Mouse (Mus musculus): Measurements from ENCODE around the gene Srsf1. TPM values are rescaled to one million over a fixed set of nuclear protein-coding genes. Genes with fewer than 3 reads are reported as not detected.
A peak's percentile ranks its signal among the peaks of the same experiment; 100 is the strongest.

Srsf1 gene
- 100 to 1,000 TPM; 198 to 256 TPM for total RNA-seq (2021)
- long read RNA-seq, experiment 1, full-length matches to known transcripts = 50 of 88 reads
- long read RNA-seq, experiment 1, partial matches to known transcripts = 22 of 88 reads
- long read RNA-seq, experiment 1, other reads (novel, unspliced or antisense) = 16 of 88 reads
- long read RNA-seq, experiment 2, full-length matches to known transcripts = 22 of 46 reads
- long read RNA-seq, experiment 2, partial matches to known transcripts = 4 of 46 reads
- long read RNA-seq, experiment 2, other reads (novel, unspliced or antisense) = 20 of 46 reads

GRCm38 (mm10) chr11:88046944-88047794, at the start of gene Srsf1:
Gene Srsf1, plus strand, starts transcription at chr11:88047373.
- peak; percentile 99 for DNase-seq

GRCm38 (mm10) chr11:87999751-88000150, 47.4 kb upstream of the Srsf1 start:
- DNase-seq = no peak

DNA sequence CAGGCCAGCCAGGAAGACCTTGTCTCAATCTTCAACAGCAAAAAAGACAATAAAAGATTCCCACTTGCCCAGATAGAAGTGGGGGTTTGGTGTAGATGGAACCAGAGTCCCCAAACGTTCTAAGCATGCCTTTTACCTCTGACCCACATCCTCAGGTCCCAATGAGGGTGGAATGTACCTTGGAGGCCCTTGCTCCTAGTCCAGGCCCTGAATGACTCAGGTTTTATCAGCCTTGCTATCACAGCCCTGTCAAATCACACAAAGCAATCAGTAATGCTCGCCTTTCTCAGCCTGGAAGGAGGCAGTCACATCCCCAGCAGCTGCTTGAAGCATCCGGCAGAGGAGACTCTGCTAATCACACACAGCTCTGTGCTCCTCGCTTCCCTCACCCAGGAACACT, 44.4 kb upstream of the Srsf1 start:
- no peak for DNase-seq

- no peak for DNase-seq
Observed at GRCm38 (mm10) chr11:88004123-88004522, 43.0 kb upstream of the Srsf1 start.

DNA sequence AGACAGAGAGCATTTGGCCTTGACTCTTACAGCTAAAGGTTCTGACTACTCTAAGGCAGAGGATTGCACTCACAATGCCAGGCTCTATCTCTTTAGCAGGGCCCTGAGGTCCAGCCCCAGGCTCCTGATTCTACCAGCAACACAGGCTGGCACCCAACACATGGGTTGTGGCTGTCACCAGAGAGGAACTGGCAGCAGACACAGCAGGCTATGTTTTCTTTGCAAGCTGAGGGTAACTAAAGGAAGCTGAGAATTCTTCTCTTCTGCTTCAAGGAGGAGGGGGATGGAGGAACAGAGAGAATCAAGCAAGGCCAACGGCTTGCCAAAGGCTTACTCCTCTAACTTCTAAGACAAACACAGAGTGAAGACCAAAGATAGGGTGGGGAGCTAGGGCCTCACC, 38.5 kb upstream of the Srsf1 start:
- no peak for DNase-seq

DNA sequence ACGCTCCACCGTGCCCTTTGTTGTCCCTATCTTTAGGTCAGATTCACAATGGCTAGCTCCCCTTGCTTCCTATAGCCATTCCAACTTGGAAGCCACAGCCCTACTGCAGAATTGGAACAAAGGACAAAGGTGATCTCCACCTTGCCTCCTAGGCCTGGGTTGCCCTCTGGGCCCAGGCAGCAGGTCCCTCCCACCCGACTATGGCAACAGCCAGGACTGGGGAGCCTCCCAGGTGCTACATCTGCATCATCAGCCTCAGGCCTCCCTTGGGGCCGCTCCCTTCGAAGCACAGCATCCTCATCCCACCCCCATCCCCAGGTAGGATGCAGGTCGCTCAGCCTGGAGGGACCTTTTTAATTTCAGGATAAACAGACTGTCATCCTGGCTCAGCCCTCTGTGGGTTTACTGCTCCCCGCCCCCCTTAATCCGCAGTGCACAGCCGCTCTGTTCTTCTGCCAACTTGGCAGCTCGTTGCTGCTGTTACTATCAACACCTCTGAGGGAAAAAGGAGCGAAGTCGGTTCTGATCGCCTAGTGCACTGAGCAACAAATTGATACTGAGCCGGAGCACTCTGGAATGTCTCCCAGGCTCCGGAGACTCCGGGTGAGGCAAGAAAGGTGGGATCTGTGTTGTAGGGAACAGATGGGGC, 37.5 kb upstream of the Srsf1 start:
- DNase-seq = peak; percentile 40

- no peak for DNase-seq
Observed at GRCm38 (mm10) chr11:88011208-88011913, 35.8 kb upstream of the Srsf1 start.

- no peak for DNase-seq
Observed at GRCm38 (mm10) chr11:88011914-88012419, 35.2 kb upstream of the Srsf1 start.

DNA sequence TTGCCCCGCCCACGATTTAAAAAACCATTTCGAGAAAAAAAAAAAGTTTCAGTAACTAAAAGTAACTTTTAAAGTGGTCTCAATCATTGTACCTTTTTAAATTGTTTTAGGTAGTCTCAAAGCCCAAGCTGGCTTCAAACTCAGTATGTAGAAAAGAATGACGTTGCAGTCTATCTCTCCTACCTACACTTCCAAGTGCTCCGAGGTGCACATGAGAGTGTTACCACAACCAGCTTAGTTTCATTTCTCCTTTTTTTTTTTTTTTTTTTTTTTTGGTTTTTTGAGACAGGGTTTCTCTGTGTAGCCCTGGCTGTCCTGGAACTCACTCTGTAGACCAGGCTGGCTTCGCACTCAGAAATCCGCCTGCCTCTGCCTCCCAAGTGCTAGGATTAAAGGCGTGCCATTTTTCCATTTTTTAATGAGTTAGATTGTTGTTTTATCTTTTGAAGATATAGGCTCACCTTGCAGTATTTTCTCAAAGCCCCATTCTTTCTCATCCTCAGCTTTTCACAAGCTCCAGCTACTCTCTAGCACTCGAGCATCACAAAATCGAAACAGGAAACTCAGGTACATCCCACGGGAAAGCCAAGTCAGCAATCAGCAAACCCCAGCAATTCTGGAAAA, 34.4 kb upstream of the Srsf1 start:
- no peak for DNase-seq

DNA sequence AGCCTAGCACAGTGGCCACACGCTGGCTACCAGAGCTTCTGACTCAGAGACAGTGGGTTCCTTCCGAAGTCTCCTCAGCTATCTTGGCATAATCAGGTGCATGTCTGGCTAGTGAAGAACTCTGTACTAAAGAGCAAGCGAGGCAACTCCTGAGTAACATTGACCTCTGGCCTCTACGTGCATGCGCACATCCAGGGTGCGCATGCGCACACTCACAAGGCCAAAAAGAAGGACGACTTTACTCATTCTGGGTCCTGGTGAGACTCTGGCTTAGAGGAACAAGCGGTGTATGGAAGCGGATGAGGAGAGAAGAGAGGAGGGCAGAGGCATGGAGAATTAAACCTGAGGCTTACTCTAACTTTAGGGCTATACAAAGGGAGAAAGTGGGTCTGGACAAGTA, 33.5 kb upstream of the Srsf1 start:
- DNase-seq = no peak

- no peak for DNase-seq
Observed at GRCm38 (mm10) chr11:88015161-88015560, 32.0 kb upstream of the Srsf1 start.

DNA sequence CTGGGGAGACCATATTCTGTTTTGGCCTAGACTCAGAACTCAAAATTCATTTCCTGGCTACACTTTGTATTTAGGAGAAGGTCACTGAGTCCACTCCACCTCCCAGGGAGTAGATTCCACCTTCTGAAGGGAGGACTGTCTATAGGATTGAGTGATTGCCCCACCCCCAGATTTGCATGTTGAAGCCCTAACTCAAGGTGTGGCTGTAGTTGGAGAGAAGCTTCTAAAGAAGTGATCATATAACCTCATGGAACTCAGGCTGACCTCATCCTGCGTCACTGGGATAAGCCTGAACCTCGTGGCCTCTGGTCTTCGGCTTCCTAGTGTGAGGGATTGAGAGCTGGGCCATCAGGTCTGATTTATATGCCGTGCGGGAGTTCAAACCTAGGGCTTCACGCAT, 31.4 kb upstream of the Srsf1 start:
- DNase-seq = no peak

- DNase-seq = no peak
Observed at GRCm38 (mm10) chr11:88023933-88024332, 23.2 kb upstream of the Srsf1 start.

GRCm38 (mm10) chr11:88027391-88028035, 19.7 kb upstream of the Srsf1 start:
- DNase-seq = no peak

- no peak for DNase-seq
Observed at GRCm38 (mm10) chr11:88028193-88028684, 18.9 kb upstream of the Srsf1 start.

- no peak for DNase-seq
Observed at GRCm38 (mm10) chr11:88030219-88030618, 17.0 kb upstream of the Srsf1 start.

- peak; percentile 40 for DNase-seq
Observed at GRCm38 (mm10) chr11:88030836-88031235, 16.3 kb upstream of the Srsf1 start.

GRCm38 (mm10) chr11:88031753-88032152, 15.4 kb upstream of the Srsf1 start:
- no peak for DNase-seq

DNA sequence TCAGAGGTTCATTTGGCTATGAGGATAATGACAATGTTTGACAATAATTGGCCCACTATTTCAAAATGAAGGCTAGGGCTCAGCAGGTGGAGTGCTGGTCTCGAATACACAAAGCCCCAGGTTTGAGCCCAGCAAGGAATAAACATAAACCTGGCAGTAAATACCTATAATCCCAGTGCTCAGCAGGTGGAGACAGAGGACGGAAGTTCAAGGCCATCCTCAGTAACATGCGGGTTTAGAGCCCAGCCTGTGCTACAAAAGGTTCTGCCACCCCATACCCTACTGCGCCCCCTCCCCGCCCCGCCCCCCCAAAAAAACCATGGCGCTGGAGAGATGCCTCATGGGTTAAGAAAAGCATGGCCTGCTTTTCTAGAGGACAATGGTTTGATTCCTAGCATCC, 11.2 kb upstream of the Srsf1 start:
- no peak for DNase-seq

- peak; percentile 39 for DNase-seq
Observed at GRCm38 (mm10) chr11:88036761-88037251, 10.4 kb upstream of the Srsf1 start.

DNA sequence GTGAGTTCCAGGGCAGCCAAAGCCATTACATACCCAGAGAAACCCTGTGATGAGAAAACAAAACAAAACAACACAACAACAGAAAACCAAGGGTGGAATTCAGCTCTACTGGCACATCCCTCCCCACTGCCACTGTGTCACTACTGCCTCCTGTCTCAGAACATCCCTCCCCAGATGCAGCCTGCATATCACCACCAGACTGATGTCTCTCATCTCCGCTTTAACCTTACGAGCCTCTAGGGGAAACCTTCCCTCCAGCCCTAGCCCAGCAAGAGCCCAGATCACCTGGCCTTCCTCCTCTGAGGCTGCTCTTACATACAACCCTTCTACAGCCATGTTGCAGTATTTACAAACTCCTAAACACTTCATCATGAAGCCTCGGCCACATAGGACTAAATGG, 9.8 kb upstream of the Srsf1 start:
- DNase-seq = no peak

All from adrenal gland, postnatal 10 days (tissue).